Mouse (Mus musculus) gonadal fat pad, adult 2 months (tissue): ENCODE data around the gene Snx29. TPM values are rescaled to one million over a fixed set of nuclear protein-coding genes. Genes with fewer than 3 reads are reported as not detected.
A peak's percentile ranks its signal among the peaks of the same experiment; 100 is the strongest.
"Not testable (repeated sequence)": the region's sequence is repeated elsewhere in the genome, so short reads cannot be mapped to it uniquely, and the experiment has no call there.

Source experiments
- DNase-seq: peaks from one replicate; pipeline ENCODE4 v3.0.0-alpha.2; 2012; ENCODE audit warnings: low read depth
- polyA plus RNA-seq: library from polyadenylated mRNA; depleted of rRNA; stranded (reverse); fragments of >200 nt; gene quantifications from 2 replicates; pipeline ENCODE4 v1.2.3, GENCODE M21; 2012

Snx29 gene
- polyA plus RNA-seq, 1 experiment, result 5.6 TPM

GRCm38 (mm10) chr16:11448696-11449095, 126.0 kb downstream of the Snx29 start:
- not testable (repeated sequence) for DNase-seq

- no peak for DNase-seq
Observed at GRCm38 (mm10) chr16:11449344-11449743, 126.6 kb downstream of the Snx29 start.

GRCm38 (mm10) chr16:11450626-11451025, 127.9 kb downstream of the Snx29 start:
- no peak for DNase-seq

GRCm38 (mm10) chr16:11454871-11455270, 132.2 kb downstream of the Snx29 start:
- no peak for DNase-seq

- DNase-seq, result no peak
Observed at GRCm38 (mm10) chr16:11455545-11456140, 132.9 kb downstream of the Snx29 start.

- DNase-seq, result peak; percentile 89
Observed at GRCm38 (mm10) chr16:11456141-11456645, 133.5 kb downstream of the Snx29 start.

- DNase-seq, result no peak
Observed at GRCm38 (mm10) chr16:11457136-11457535, 134.4 kb downstream of the Snx29 start.

- DNase-seq, result no peak
Observed at GRCm38 (mm10) chr16:11457609-11458350, 135.1 kb downstream of the Snx29 start.

- DNase-seq, result no peak
Observed at GRCm38 (mm10) chr16:11460210-11460609, 137.5 kb downstream of the Snx29 start.

- no peak for DNase-seq
Observed at GRCm38 (mm10) chr16:11461612-11462011, 138.9 kb downstream of the Snx29 start.

- no peak for DNase-seq
Observed at GRCm38 (mm10) chr16:11468533-11469179, 145.9 kb downstream of the Snx29 start.

- no peak for DNase-seq
Observed at GRCm38 (mm10) chr16:11469491-11469890, 146.8 kb downstream of the Snx29 start.

GRCm38 (mm10) chr16:11471246-11471645, 148.5 kb downstream of the Snx29 start:
- DNase-seq, result no peak

- DNase-seq, result no peak
Observed at GRCm38 (mm10) chr16:11472852-11473251, 150.1 kb downstream of the Snx29 start.

GRCm38 (mm10) chr16:11473474-11473873, 150.8 kb downstream of the Snx29 start:
- no peak for DNase-seq

- DNase-seq, result no peak
Observed at GRCm38 (mm10) chr16:11473893-11474505, 151.3 kb downstream of the Snx29 start.

- DNase-seq, result no peak
Observed at GRCm38 (mm10) chr16:11475137-11475943, 152.6 kb downstream of the Snx29 start.

- DNase-seq, result no peak
Observed at GRCm38 (mm10) chr16:11476314-11476713, 153.6 kb downstream of the Snx29 start.

- no peak for DNase-seq
Observed at GRCm38 (mm10) chr16:11476968-11477367, 154.3 kb downstream of the Snx29 start.

- no peak for DNase-seq
Observed at GRCm38 (mm10) chr16:11477591-11477990, 154.9 kb downstream of the Snx29 start.

GRCm38 (mm10) chr16:11479605-11480004, 156.9 kb downstream of the Snx29 start:
- no peak for DNase-seq
